Mouse (Mus musculus) layer of hippocampus, postnatal 36 days (tissue): Measurements from ENCODE around the gene Zfand2a. TPM values are rescaled to one million over a fixed set of nuclear protein-coding genes. Genes with fewer than 3 reads are reported as not detected.

Experiments
- DNase-seq, 2 experiments: peaks; one replicate each; pipeline ENCODE4 v3.0.0; 2022
- total RNA-seq, 2 experiments: library from RNA; stranded (reverse); gene quantifications; 2 replicates each; pipeline ENCODE4 v1.2.3; 2021

Gene Zfand2a
- total RNA-seq: 10 to 100 TPM; 62.5 to 66.6 TPM

DNA sequence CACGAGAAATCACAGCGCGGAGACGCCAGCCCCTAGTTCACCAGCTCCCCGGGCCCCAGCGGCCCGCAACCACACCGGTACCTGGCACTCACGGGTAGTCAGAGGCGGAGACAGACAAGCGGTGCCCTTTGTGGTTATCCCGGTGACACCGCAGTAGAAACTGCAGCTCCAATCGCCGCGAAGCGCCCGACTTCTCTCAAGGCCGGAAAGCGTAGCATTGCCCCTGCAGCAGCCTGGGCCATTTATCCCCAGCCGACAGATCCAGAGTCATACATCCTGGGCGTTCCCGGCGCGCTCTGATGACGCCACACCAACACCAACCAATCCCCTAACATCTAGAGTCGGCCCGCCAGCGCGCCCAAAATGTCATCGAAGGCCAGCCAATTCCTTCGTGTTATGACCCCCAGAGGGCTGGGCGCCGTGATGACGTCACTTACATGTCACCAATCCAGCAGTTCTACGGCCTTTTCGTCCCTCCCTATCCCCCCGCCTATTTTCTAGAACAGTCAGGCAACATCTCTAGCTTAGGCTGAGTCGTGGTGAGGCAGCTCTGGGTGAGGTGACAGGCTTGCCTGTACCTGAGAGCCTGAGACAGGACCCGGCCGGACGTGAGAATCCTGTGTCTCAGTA, at the start of gene Zfand2a:
TSS of gene Zfand2a (minus strand) at position 365 of the 630 bp plus-strand sequence.
- DNase-seq: peak; percentile 98 to 99

DNA sequence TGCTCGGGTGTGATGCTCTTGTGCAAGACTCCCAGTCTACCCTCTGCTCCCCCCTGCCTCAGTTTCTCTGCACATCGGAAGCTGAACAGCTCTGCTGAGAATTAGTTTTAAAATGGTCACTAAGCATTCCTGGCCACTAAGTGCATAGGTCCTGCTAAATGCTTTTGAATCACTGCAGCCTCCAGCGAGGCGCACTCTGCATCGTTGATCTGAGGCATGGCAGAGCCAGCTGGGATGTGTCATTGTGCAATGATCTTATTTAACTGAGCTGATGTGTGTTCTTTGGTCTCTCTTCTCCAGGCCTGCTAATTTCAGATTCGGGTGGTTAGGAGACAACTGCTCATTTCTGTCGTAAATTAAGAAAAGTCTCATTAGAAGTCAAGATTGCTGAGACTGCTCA, 44.5 kb upstream of the Zfand2a start:
- no peak for DNase-seq

DNA sequence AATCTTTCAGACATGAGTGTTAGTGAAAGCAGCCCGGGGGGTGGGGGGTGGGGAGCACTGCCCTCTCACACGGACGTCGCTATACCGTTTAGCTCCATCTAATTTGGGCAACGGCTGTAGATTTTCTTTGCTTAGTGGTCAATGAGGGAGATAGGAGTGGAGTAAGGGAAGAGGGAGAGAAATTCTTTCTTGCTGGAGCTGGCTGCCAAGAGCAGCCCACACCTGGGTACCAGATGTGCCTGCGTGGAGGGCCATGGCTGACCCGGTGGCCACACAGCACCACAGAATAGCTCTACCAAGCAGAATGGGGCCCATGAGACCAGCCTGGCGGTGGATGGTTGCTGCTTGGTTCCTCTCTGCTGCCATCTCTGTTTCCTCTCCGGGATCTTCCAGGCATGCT, 37.6 kb upstream of the Zfand2a start:
- DNase-seq: no peak

DNA sequence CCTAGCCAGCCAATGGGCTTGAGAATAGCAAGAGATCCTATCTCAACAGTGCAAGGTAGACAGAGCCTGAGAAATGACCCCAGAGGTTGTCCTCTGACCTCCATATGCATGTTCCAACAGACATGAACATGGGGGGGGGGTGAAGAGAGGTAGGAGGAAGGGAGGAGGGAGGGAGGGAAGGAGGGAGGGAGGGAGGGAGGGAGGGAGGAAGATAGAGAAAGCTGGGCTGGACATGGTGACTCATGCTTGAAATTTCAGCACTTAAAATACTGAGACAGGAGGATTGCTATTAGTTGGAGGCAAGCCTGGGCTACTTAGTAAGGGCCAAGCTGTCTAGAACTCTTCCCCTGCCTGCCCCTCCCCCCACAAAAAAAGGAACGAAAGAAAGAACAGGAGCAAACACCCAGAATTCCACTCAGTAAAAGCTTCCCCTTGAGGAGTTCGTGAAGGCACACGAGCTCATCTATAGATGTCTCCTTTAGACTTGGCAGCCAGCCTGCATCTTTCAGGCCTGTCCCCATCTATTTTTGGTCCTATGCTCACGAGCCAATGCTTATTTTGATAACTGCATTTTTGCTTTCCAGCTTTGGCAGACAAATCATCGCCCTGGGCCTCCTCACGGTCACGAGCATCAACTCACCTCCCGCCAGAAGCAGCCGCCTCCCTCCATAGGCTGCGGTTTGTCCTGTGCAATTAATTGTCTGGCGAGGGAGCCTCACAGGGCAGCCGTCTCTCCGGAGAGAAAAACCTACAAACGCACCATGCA, 35.9 kb upstream of the Zfand2a start:
- no peak for DNase-seq

DNA sequence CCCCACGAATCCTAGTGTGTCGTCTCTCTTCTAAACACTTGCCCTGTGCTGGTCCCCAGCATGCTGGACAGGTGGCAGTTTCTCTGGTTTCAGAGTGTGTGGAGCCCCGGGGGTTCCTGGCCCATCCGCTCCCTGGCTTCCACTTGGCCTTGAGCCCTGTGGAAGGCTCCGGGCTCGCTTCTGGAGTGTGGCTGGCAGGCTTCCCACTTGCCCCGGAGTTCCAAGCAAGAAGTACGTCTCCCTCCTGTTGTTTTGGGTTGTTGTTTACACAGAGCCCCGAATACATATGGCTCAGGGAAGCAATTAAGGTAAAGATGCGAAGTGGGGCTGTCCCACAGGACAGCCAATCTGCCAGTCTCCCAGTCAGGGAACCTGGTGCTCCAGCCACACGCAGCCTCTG, 31.9 kb upstream of the Zfand2a start:
- DNase-seq: no peak

DNA sequence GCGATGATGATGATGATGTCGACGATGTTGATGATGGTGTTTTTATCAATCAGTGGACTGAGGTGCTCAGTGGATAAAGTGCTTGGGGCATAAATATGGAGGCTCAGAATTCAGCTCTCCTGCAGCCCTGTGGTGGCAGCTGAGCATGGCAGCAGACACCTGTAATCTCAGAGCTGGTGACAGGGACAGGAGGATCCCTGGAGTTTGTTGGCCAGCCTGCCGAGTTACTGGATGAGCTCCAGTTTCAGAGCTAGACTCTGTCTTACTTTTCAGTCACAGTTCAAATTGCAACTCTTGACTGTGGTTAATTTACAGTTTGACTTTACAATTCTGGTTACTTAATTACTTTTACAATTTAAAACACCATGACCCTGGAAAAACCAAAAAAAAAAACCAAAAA, 27.9 kb upstream of the Zfand2a start:
- no peak for DNase-seq

DNA sequence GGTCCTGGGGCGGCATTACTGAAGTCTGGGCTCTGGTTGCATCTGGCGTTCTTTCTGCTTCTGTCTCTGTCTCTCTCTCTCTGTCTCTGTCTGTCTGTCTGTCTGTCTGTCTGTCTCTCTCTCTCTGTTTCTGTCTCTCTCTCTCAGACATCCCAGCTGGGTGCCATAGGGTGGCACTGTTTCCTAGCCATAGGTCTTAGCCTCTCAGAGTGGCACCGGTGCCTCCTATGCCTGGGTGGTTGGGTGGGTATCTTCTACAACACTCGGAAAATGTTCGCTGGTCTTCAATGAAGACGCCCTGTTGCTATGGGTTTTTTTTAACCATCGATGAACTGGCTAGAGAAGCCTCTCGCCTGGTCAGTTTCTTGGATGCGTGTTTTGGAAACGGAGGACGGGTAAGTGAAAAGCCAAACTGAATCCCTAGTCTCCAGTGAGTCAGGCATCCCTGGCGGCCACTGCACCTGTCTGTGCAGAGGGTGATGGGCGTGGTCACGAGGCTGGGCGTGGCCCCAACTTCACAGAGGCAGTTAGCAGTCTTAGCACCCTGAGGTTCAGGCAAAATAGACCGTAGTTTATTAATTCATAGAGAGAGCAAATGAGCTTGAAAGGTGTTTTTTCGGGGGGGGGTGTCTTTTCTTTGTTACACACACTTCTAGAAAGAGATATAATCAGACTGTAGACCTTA, 26.5 kb upstream of the Zfand2a start:
- DNase-seq: no peak

DNA sequence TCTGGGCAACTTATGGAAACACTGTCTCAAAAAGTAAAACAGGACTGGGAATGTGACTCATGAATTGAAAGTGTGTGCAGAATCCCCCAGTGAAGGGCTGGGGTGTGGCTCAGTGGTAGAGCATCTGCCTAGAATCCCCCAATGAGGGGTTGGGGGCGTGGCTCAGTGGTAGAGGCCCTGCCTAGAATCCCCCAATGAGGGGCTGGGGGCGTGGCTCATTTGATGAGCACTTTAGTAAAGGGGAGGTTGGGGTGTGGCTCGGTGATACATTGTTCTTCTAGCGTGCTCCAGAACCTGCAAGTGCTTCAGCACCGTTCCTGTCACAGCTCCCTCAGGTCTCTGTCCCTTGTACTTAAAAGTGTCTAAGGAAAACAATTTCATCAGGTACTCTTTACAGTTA, 21.9 kb upstream of the Zfand2a start:
- DNase-seq: no peak

DNA sequence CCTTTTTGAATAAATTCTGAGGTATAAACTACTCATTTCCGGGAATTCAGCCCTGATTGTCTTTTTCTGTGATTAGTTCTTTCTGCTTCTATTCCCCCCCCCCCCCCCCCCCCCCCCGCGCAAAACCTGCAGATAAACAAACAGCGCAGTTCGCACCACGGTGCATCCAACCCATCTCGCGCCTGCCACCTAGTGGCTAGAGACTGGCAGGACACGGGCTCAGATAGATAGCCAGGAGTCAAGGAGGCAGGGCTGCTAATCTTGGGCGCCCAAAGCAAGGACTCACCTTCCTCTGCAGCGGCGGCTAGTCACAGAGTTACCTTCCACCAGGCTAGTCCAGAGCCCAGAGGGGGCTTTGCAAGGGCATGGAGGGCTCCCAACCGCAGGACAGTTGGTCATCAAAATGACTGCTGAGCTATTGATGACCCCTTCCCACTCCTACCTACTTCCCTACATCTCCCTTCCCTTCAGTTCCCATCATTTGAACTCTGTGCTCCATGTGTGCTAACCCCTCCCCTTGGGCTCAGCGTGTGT, 20.8 kb upstream of the Zfand2a start:
- peak; percentile 68 to 74 for DNase-seq

DNA sequence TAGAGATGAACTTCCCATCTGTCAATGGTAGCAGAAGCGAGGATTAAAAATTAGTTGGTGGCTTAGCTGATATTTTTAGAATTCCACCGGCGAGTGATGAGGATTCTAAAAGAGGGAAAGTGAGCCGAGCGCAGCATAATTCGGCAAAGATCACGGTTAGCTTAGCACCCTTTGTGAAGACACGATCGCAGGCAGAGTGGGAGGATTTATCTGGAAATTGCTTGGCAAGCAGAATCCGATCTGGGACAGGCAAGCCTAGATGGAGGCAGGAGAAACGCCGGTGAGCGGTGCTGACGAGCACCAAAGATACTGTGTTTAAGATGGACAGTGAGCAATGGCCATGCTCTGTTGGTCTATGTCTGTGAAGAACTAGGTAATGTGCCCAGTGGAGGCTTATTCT, 17.9 kb upstream of the Zfand2a start:
- peak in 1 of 2 experiments; percentile 41 for DNase-seq

DNA sequence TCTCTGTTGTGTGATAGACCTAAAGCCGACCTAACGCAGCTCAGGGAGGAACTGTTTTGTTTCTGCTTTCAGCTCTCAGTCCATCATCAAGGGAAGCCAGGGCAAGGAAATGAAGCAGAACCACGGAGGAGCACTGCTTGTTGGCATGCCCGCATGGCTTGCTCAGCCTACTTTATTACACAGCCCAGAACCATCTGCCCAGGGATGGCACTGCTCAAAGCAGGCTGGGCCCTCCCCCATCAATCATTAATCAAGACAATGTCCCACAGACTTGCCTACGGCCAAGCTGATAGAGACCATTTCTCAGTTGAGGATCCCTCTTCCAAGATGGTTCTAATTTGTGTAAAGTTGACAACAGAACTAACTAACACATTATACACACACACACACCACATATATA, 14.4 kb upstream of the Zfand2a start:
- DNase-seq: no peak

DNA sequence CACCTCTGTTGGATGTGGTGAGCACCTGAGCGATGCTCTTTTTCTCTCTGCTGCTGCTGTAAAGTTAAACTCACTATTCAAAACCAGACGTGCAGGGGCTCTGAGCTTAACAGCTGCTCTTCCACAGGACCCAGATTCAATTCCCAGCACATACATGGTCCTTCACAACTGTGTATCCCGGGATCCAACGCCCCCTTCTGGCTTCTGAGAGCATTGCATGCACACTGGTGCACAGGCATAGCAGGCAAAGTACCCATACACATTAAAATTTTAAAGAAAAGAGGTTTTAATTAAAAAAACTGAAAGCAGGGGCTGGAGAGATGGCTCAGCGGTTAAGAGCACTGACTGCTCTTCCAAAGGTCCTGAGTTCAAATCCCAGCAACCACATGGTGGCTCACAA, 12.6 kb upstream of the Zfand2a start:
- no peak for DNase-seq

DNA sequence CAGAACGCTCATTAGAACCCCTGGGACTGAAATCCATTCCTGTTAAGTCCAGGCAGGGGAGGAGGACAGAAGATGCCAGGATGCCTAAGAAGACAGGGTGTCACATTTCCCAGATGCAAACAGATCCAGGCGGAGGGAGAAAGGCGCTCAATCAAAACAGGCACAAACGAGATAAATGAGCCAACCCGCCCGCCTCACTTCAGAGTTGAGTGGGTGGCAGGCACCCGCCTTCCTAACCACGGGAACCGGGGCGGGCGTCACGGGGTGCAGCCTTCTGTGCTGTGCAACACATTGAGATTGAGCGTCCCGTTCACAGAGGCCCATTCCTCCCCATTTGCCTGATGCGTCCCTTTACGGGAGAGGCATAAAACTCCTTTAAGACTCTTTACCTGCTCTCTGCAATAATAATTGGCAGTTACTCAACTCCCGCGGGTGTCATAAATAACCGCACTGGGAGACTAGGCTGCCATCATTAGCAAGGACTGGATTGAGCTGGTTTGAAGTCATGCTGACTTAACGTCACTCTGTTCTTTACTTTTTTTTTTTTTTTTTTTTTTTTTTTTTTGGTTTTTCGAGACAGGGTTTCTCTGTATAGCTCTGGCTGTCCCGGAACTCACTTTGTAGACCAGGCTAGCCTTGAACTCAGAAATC, 10.8 kb upstream of the Zfand2a start:
- peak; percentile 69 to 73 for DNase-seq

DNA sequence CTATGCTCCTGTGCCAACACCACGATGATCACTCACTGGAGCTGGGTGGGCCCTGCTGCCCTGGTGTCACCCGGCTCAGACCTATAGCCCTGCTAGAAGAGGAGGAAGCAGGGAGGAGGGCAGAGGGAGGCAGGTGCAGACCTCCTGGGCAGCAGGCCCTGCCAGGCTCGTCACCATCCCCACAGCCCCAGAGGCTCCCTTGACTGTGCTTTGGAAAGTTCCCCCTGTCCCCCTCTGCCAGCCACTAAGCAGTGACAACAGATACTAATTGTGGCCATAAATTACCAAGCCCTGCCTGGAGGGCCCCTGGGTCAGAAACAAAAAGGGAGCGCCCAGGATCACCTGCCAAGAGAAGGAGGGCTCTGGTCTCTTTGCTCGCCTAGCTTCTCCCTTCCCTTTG, 9.3 kb upstream of the Zfand2a start:
- no peak for DNase-seq

DNA sequence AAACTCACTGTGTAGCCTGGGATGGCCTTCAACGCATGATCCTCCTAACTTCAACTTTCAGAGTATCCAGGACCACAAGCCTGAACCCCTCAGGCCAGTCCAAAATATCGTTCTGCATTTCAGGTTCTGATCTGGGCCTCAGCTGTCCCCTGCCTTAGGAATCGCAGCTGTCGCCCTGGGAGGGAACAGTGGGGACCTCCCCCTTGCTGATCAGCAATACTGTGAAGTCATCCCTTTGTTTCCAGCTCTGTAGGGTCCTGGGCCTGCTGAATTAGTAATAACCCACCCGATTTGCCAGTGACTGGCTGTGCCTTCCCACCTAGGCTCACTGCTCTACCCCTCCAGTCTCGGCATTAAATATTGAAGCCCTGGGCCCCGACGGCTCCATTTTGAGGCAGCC, 7.0 kb upstream of the Zfand2a start:
- no peak for DNase-seq

DNA sequence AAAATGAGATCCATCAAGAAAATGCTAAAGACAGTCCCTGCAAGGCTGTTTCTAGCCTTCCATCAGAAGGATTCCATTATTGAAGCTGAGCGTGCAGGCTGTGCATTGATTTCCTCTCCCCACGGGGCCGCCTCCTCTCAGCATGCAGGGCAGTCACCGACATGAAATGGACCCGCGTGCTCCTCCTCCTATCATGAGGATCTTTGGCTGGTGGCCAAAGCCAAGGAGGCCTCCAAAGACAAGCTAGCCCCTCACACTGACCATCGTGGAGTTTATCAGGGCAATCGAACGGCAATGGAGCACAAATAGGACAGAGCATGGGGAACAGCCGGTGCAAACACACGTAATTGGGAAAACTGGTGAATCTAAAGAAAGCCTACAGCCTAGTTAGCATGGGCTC, 5.8 kb upstream of the Zfand2a start:
- DNase-seq: no peak

DNA sequence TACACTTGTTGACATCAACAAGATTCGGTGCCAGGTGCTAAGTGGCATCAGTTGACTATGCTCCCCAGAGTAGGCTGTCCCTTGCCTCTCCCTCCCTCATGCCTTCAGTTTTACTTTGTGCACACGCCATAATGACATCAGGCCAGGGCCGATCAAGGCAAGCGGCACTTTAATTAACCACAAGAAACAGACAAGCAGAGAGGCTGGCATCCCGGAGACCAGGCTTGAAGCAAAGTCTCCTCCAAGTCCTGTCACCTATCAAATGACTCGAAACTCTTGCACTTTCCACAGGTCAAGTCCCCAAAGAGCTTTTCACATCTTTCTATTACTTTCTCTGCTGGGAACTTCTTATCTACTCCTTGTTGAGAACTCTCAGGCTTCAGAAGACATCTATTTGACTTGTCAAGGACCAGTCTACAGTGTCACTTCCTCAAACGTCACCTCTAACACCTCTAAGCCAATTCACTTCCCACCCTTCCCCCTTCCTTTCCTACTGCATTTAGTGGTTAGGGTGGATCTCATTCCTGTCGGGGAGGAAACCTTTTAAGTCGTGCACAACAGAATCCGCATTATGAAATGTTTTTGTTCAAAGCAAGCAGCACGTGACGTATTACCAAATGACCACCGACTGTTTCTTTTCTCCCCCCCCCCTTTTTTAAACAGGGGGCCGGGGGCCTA, 1.0 kb downstream of the Zfand2a start:
- DNase-seq: no peak

DNA sequence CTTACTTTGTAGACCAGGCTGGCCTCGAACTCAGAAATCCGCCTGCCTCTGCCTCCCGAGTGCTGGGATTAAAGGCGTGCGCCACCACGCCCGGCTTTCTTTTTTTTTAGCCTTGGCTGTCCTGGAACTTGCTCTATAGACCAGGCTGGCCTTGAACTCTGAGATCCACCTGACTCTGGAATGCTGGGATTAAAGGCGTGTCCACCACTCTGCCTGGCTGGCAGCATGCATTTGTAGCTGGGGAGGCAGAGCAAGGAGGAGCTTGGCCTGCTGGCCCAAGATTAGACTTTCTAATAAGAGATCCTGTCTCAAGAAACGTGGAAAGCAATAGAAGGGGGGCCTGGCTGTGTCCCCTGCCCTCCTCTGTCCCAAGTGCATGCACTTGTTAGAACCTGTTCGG, 3.9 kb downstream of the Zfand2a start:
- no peak for DNase-seq

DNA sequence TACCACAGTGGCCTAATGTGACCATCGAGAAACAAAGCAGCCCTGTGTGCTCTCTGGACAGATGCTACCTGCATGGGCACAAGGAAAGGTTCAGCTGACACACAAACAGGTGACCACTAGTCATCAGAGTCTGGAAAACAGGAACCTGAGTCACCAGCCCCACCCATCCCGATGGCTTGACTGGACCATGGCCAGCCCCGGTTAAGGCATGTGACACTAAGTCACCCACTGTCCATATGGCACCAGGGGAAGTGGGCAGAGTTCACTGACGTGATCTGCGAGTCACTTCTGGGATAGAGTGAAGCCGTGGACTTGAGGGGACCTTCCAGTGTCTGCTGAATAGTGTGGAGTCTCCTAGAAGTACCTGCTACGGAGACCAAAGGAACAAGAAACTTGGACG, 5.3 kb downstream of the Zfand2a start:
- DNase-seq: no peak

DNA sequence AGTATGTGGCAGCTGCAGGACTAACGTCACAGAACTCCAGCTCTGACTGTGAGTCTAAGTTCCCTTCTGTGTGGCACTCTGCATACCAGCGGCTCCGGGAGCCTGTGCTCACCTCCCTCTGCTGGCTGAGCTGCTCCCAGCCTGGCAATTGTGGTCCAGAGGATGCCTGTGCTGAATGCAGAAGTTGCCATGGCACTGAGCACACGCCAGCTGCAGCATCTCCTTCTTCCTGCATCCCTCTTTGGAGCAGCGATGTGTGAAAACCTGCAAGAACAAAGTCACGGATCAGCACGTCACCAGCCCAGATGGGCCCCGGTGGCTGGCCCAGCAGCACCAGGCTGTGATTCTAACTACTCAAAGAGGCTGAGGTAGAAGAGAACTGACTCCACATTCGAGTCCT, 9.6 kb downstream of the Zfand2a start:
- DNase-seq: no peak

DNA sequence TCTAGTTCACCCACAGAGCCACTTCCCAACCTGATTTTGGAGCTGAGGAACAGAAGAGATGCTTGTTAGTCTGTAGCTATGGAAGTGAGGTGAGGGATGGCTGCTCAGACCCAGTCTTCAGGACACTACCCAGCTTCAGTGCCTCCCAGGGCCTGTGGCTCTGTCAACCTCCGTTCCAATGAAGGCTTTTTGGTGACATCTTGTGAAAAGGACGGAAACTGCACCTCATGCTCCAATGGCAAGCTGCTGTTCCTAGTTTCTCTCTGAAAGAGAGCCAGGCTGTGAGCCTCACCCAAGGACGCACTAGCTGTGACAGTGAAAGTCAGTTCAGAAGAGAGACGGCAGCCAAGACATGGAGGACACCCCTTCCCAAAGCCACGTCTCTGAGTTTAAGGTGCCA, 16.4 kb downstream of the Zfand2a start:
- no peak for DNase-seq

DNA sequence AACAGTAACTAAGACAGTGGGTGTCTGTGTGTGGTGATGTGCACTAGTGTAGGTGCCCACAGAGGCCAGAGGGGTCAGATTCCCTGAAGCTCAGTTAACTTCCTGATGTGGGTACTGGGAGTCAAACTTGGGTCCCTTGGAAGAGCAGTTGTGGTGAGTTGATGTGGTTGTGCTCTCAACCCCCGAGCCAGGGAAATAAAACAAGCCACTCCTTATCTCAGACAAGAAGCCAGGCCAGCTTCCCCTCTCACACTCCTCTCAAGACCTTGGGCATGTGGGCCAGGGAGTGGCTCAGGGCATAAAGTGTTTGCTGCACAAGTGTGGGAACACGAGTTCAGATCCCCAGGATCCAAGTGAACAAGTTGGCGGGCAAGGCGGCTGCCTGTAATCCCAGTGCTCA, 17.5 kb downstream of the Zfand2a start:
- DNase-seq: no peak
